Mouse (Mus musculus) stomach, postnatal 0 days (tissue): ENCODE data around the gene Lig3. TPM values are rescaled to one million over a fixed set of nuclear protein-coding genes. Genes with fewer than 3 reads are reported as not detected.

Source experiments
- ATAC-seq: fragments of 200-750 bp; cut with Nextera tagmentation; 2 replicates; pipeline ENCODE4 v1.8.0; 2017; ENCODE audit not compliant: low FRiP score, low TSS enrichment
- DNase-seq: peaks from one replicate; pipeline ENCODE4 v3.0.0-alpha.2; 2016; ENCODE audit warnings: low spot score
- H3K27ac ChIP-seq: fragments of 300-500 bp; sonication (generic); replicated peaks from 2 replicates; pipeline ENCODE4 v1.5.1; 2014; ENCODE audit warnings: mild to moderate bottlenecking, control low read depth
- H3K27me3 ChIP-seq: fragments of 300-500 bp; sonication (generic); 2 replicates; pipeline ENCODE4 v1.6.1; 2014; ENCODE audit warnings: low read length; ENCODE audit not compliant: control insufficient read depth, insufficient read depth
- H3K36me3 ChIP-seq: fragments of 300-500 bp; sonication (generic); 2 replicates; pipeline ENCODE4 v1.6.1; 2014; ENCODE audit warnings: low read length, mixed read lengths; ENCODE audit not compliant: control insufficient read depth, insufficient read depth
- H3K4me1 ChIP-seq: fragments of 300-500 bp; sonication (generic); replicated peaks from 2 replicates; pipeline ENCODE4 v1.6.1; 2014; ENCODE audit warnings: antibody characterized with exemption; ENCODE audit not compliant: control insufficient read depth, insufficient read depth
- H3K4me2 ChIP-seq: fragments of 300-500 bp; sonication (generic); replicated peaks from 2 replicates; pipeline ENCODE4 v1.6.1; 2014; ENCODE audit warnings: low read depth, mild to moderate bottlenecking, control low read depth, moderate library complexity
- H3K4me3 ChIP-seq: fragments of 300-500 bp; sonication (generic); 2 replicates; pipeline ENCODE4 v1.5.1; 2014; ENCODE audit warnings: low read depth, low read length, control low read depth
- H3K9ac ChIP-seq: fragments of 300-500 bp; sonication (generic); 2 replicates; pipeline ENCODE4 v1.6.1; 2014; ENCODE audit warnings: mild to moderate bottlenecking, low read length, control low read depth, mixed read lengths
- H3K9me3 ChIP-seq: fragments of 300-500 bp; sonication (generic); 2 replicates; pipeline ENCODE4 v1.6.1; 2016; ENCODE audit warnings: low read length; ENCODE audit not compliant: control insufficient read depth
- CTCF ChIP-seq: IDR thresholded peaks from 2 replicates; pipeline ENCODE4 v1.5.1; 2016; ENCODE audit warnings: antibody characterized with exemption, low read depth, mild to moderate bottlenecking, moderate library complexity
- EP300 ChIP-seq: optimal IDR thresholded peaks from 2 replicates; pipeline ENCODE3; 2016; ENCODE audit warnings: antibody characterized with exemption
- WGBS: fragments of 180-500 bp; shearing (Covaris S2); extraction: QIAGEN DNeasy Blood & Tissue Kit; methylation state at CpG from one replicate; pipeline ENCODE4 v1.1.7; 2014; 5-methylcytosine and 5-hydroxymethylcytosine counted together
- polyA plus RNA-seq: library from polyadenylated mRNA; unstranded; fragments of >200 nt; fragmentation: Nextera tagmentation; extraction: Ambion mirVana; gene quantifications from 2 replicates; pipeline ENCODE4 v1.2.1, GENCODE M21; 2015

Lig3 gene
- polyA plus RNA-seq, 1 experiment from 2014 or later: 13.4 TPM

DNA sequence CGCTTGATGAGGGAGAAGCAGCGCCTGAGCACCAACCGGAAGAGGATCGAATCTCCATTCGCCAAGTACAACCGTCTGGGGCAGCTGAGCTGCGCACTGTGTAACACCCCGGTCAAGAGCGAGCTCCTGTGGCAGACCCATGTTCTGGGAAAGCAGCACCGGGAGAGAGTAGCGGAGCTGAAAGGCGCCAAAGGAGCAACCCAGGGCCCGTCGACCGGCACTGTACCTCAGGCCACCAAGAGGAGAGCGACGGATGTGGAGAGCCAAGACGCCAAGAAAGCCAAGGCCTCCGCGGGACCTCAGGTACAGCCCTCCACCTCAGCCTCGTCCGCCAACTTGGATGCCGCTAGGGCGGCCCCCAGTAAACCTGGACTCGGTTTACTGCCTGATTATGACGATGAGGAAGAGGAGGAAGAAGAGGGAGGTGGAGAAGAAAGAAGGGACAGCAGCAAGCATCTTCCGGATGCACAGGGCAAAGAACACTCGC is 16.4 kb upstream of the Lig3 start:
- Histone ChIP-seq H3K27ac (peak overlapping the region; percentile 90), H3K9ac (peak overlapping the region; percentile 91), H3K4me2 (peak overlapping the region; percentile 93), H3K9me3 (no peaks in the 10 kb centered on the region), H3K36me3 (peaks cover 3% of the 10 kb centered on the region; the same call in 1 of the 2 replicates), H3K27me3 (no peaks in the 10 kb centered on the region), H3K4me3 (peak overlapping the region; percentile 91), H3K4me1 (0 out of 2 replicates have a peak, but pooled peaks cover 4% of the 10 kb centered on the region)
- under 1% methylated on average over 28 of the region's 28 CpGs for WGBS
- DNase-seq (no peak), ATAC-seq (peak; percentile 69)
- TF ChIP-seq CTCF: no peak
- no peak for TF ChIP-seq EP300

DNA sequence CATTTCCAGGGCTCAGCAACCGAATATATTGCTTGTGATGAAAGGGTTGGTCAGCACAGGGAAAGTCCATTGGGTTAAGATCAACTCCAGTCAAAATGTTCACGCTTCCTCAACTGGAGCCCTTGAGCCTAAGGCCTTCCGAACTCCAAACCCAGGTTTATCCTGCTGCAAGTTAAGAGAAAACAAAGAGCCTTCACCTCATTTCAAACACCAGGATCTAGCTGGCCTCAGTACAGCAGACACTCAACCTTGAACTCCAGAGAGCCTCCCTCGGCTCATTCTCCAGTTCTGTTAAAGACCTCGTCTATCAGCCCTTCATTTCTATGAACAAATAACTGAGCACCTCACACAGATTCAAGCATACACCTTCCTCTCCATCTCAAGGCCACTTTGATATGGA is 774 bp upstream of the Lig3 start:
- H3K9ac ChIP-seq: peak overlapping the region; percentile 97
- H3K9me3 ChIP-seq: no peaks in the 10 kb centered on the region
- peak overlapping the region; percentile 95 for H3K4me3 ChIP-seq
- peak overlapping the region; percentile 97 for H3K27ac ChIP-seq
- TF ChIP-seq EP300 (no peak), CTCF (no peak)
- 29% methylated on average over 5 of the region's 5 CpGs for WGBS
- no peaks in the 10 kb centered on the region for H3K27me3 ChIP-seq
- DNase-seq: no peak
- ATAC-seq: no peak
- peak overlapping the region; percentile 62 for H3K4me2 ChIP-seq
- H3K4me1 ChIP-seq: no peaks in the 10 kb centered on the region; the same call in 1 of the 2 replicates
- 0 out of 2 replicates have a peak, but pooled peaks cover 3% of the 10 kb centered on the region for H3K36me3 ChIP-seq

DNA sequence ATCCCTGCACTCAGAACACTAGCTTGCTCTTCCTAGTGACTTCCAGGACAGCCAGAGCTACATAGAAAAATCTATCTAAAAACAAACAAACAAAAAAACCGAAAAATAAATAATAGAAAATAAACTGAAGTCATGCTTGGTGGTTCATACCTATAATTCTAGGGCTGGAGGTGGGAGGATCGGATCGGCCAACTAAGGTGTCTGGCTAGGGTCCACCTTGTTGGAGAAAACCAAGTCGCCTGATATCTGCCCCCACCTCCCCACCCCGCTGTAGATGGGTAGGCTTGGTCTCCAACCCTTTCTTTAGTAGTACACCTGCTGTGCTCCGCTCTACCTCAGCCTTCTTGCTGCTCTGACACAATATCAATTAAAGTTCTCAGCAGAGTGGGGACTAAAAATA is 1.3 kb downstream of the Lig3 start:
- no peaks in the 10 kb centered on the region for H3K27me3 ChIP-seq

DNA sequence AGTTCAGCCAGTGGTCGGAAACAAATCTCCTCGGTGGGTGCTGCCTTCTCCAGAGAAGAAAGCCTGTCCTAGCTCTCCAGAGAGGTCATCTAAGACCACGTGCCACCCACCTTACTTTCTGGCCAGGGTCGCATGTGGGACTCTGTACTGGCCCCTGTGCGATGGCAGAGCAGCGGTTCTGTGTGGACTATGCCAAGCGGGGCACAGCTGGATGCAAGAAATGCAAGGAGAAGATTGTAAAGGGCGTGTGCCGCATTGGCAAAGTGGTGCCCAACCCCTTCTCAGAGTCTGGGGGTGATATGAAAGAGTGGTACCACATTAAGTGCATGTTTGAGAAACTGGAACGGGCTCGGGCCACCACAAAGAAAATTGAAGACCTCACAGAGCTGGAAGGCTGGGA is 2.5 kb downstream of the Lig3 start:
- 78% methylated on average over 11 of the region's 11 CpGs for WGBS
- no peaks in the 10 kb centered on the region; the same call in 1 of the 2 replicates for H3K4me1 ChIP-seq
- ATAC-seq: no peak; the same call in 1 of the 2 replicates
- H3K4me2 ChIP-seq: 0 out of 2 replicates have a peak overlapping the region, but pooled peaks have one; percentile 25
- no peaks in the 10 kb centered on the region for H3K27me3 ChIP-seq
- no peak for TF ChIP-seq EP300
- no peak for TF ChIP-seq CTCF
- H3K9me3 ChIP-seq: no peaks in the 10 kb centered on the region
- no peak overlapping the region for H3K4me3 ChIP-seq
- no peak for DNase-seq
- no peak overlapping the region for H3K9ac ChIP-seq
- peak overlapping the region; percentile 65; the same call in 1 of the 2 replicates for H3K27ac ChIP-seq
- peaks cover 3% of the 10 kb centered on the region; the same call in 1 of the 2 replicates for H3K36me3 ChIP-seq

More for the DNA sequence above, 1.3 kb downstream of the Lig3 start:
- Histone ChIP-seq H3K9ac (peak overlapping the region; percentile 97), H3K9me3 (no peaks in the 10 kb centered on the region), H3K36me3 (0 out of 2 replicates have a peak, but pooled peaks cover 3% of the 10 kb centered on the region), H3K27ac (no peak overlapping the region; the same call in none of the 2 replicates), H3K4me1 (no peaks in the 10 kb centered on the region; the same call in 1 of the 2 replicates), H3K4me3 (peak overlapping the region; percentile 95), H3K4me2 (peak overlapping the region; percentile 62)
- 44% methylated on average over 6 of the region's 6 CpGs for WGBS
- ATAC-seq: no peak
- no peak for TF ChIP-seq EP300
- TF ChIP-seq CTCF: no peak
- no peak for DNase-seq

DNA sequence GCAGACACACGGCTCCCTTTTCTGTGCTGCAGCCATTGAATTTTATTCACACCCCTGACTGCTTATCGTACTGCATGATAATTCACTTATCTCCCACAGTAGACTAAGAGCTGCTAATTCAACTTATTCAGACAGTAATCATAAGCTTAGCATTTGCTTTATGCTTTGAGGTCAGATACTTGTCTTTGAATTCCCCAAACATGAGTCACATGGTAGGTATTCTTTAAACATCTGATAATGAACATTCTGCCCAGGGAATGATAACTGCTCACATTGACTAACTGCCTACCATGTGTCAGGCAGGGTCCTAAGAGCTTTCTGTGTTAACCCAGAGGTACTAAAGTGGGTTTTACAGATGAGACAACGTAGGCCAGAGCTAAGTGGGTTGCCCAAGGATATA is 25.7 kb downstream of the Lig3 start:
- H3K9ac ChIP-seq: no peak overlapping the region
- DNase-seq (no peak), ATAC-seq (no peak)
- peaks cover 25% of the 10 kb centered on the region; the same call in 1 of the 2 replicates for H3K36me3 ChIP-seq
- H3K4me3 ChIP-seq: no peak overlapping the region
- H3K27me3 ChIP-seq: no peaks in the 10 kb centered on the region
- H3K27ac ChIP-seq: no peak overlapping the region
- WGBS: 55% methylated on average over 3 of the region's 3 CpGs
- no peak for TF ChIP-seq CTCF
- TF ChIP-seq EP300: no peak
- H3K9me3 ChIP-seq: no peaks in the 10 kb centered on the region
- no peak overlapping the region for H3K4me2 ChIP-seq
- no peaks in the 10 kb centered on the region for H3K4me1 ChIP-seq

DNA sequence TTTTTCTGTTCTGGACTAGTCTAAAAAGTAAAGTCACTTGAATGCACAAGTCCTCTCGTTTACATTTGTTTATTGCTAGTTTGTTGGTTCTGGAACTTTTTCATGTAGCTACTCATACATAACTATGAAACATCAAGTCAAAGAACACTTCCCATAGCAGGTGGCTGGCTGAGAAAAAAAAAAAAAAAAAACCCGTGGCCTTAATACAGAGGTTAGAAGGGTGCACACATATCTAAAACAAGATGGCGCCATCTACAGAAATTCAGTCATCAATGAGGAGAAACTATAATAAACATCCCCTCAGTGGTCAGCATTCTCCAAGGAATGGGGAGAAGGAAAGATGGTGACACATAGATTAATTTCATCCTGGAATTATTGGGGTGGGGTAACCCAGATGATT is 26.5 kb downstream of the Lig3 start:
- TF ChIP-seq CTCF (no peak), EP300 (no peak)
- ATAC-seq (no peak), DNase-seq (no peak)
- Histone ChIP-seq H3K27me3 (no peaks in the 10 kb centered on the region), H3K27ac (no peak overlapping the region), H3K9ac (no peak overlapping the region), H3K4me2 (no peak overlapping the region), H3K4me3 (no peak overlapping the region), H3K9me3 (no peaks in the 10 kb centered on the region), H3K36me3 (peaks cover 20% of the 10 kb centered on the region; the same call in 1 of the 2 replicates), H3K4me1 (no peaks in the 10 kb centered on the region)
- WGBS: 73% methylated on average over 3 of the region's 3 CpGs
